Mouse (Mus musculus): ENCODE results near the gene Usp46. TPM values are rescaled to one million over a fixed set of nuclear protein-coding genes. Genes with fewer than 3 reads are reported as not detected.

Gene Usp46
- polyA plus RNA-seq (2015; fragmentation: Nextera tagmentation; extraction: Ambion mirVana): 16.7 and 17.9 TPM in 2 replicates

GRCm38 (mm10) chr5:74067831-74068713 is at the start of gene Usp46:
TSS of gene Usp46 (minus strand) at chr5:74068431.

Other genes with a start within 250 kb of the Usp46 start
- gene Rasl11b, start 126.9 kb upstream of the Usp46 start, polyA plus RNA-seq (2015; fragmentation: Nextera tagmentation; extraction: Ambion mirVana): 42.5 and 63.4 TPM in 2 replicates

Measured in adrenal gland, postnatal 0 days (tissue).